Mouse (Mus musculus): ENCODE data around the gene Nppa. TPM values are rescaled to one million over a fixed set of nuclear protein-coding genes. Genes with fewer than 3 reads are reported as not detected.

Gene Nppa
- total and polyA plus RNA-seq, 3 experiments = 0.26 TPM; not detected in 2

GRCm38 (mm10) chr4:148004361-148004760 lies 3.8 kb downstream of the Nppa start:
- DNase-seq (ENCODE audit: low read depth, low spot score) = no peak
- Histone ChIP-seq H3K36me3 (ENCODE audit: control insufficient read depth in 1 of 2, insufficient read depth in 2 of 2, low read length in 2 of 2) (no peaks in the 10 kb centered on the region), H3K4me1 (ENCODE audit: control insufficient read depth in 1 of 2, insufficient read depth in 2 of 2, low read length in 2 of 2) (no peaks in the 10 kb centered on the region), H3K9me3 (replicated peaks; ENCODE audit: insufficient read depth, low read length) (no peaks in the 10 kb centered on the region), H3K4me3 (ENCODE audit: control insufficient read depth in 1 of 2, insufficient read depth in 1 of 2, low read depth in 2 of 2, low read length in 2 of 2) (no peak overlapping the region), H3K27ac (ENCODE audit: control insufficient read depth, low read depth, low read length) (no peak overlapping the region), H3K27me3 (ENCODE audit: control insufficient read depth in 1 of 2, insufficient read depth in 2 of 2, low read length in 2 of 2) (no peaks in the 10 kb centered on the region), H3K79me2 (ENCODE audit: control insufficient read depth, insufficient read depth, low read length, poor library complexity) (no peaks in the 10 kb centered on the region), H3K9ac (ENCODE audit: control insufficient read depth, low read depth, low read length, poor library complexity, severe bottlenecking) (no peak overlapping the region)
- TF ChIP-seq ZMIZ1 (IDR thresholded peaks at IDR 0.05; ENCODE audit: low read depth, low read length) = no peak
- no peak for TF ChIP-seq E2F4 (IDR thresholded peaks at IDR 0.05; ENCODE audit: borderline replicate concordance, low read depth, low read length)
- no peak for TF ChIP-seq NELFE (IDR thresholded peaks at IDR 0.05; ENCODE audit: low read depth, low read length)

- H3K4me3 ChIP-seq (ENCODE audit: control insufficient read depth in 1 of 2, insufficient read depth in 1 of 2, low read depth in 2 of 2, low read length in 2 of 2) = no peak overlapping the region
- no peaks in the 10 kb centered on the region for H3K27me3 ChIP-seq (ENCODE audit: control insufficient read depth in 1 of 2, insufficient read depth in 2 of 2, low read length in 2 of 2)
- H3K4me1 ChIP-seq (ENCODE audit: control insufficient read depth in 1 of 2, insufficient read depth in 2 of 2, low read length in 2 of 2) = no peaks in the 10 kb centered on the region
- H3K79me2 ChIP-seq (ENCODE audit: control insufficient read depth, insufficient read depth, low read length, poor library complexity) = no peaks in the 10 kb centered on the region
- H3K9ac ChIP-seq (ENCODE audit: control insufficient read depth, low read depth, low read length, poor library complexity, severe bottlenecking) = no peak overlapping the region
- H3K27ac ChIP-seq (ENCODE audit: control insufficient read depth, low read depth, low read length) = no peak overlapping the region
- no peaks in the 10 kb centered on the region for H3K9me3 ChIP-seq (replicated peaks; ENCODE audit: insufficient read depth, low read length)
- TF ChIP-seq KAT2A (conservative IDR thresholded peaks at IDR 0.05; ENCODE audit: low read depth, low read length) = no peak
- TF ChIP-seq SMC3 (IDR thresholded peaks at IDR 0.05; ENCODE audit: low read depth, low read length) = peak; percentile 58
- TF ChIP-seq SIN3A (IDR thresholded peaks at IDR 0.05; ENCODE audit: low read length) = no peak
- TF ChIP-seq RAD21 (IDR thresholded peaks at IDR 0.05; ENCODE audit: low read depth, low read length) = peak; percentile 49
- TF ChIP-seq E2F4 (IDR thresholded peaks at IDR 0.05; ENCODE audit: borderline replicate concordance, low read depth, low read length) = no peak
- TF ChIP-seq CTCF (IDR thresholded peaks at IDR 0.05 in 2 of 3, conservative IDR thresholded peaks at IDR 0.05 in 1 of 3; ENCODE audit: control insufficient read depth in 1 of 3, insufficient read depth in 1 of 3, low read depth in 2 of 3, low read length in 3 of 3, poor library complexity in 1 of 3, severe bottlenecking in 1 of 3) = peak; percentile 45 to 73 (median 64)
- no peak for TF ChIP-seq TBP (IDR thresholded peaks at IDR 0.05; ENCODE audit: low read depth, low read length)
- TF ChIP-seq ZC3H11A (IDR thresholded peaks at IDR 0.05; ENCODE audit: low read depth, low read length) = 0 out of 2 replicates have a peak, but pooled peaks have one; percentile 4
- no peak for TF ChIP-seq MEF2A (IDR thresholded peaks at IDR 0.05; ENCODE audit: extremely low read depth, insufficient replicate concordance, low read depth, low read length, poor library complexity, severe bottlenecking)
- H3K36me3 ChIP-seq (ENCODE audit: control insufficient read depth in 1 of 2, insufficient read depth in 2 of 2, low read length in 2 of 2) = no peaks in the 10 kb centered on the region; a peak in 1 of 4 replicates
- peak; percentile 31 for DNase-seq (ENCODE audit: low read depth, low spot score)
These were observed 7.9 kb downstream of the Nppa start for GRCm38 (mm10) chr4:148008412-148008811.

GRCm38 (mm10) chr4:148009641-148010040 lies 9.1 kb downstream of the Nppa start:
- Histone ChIP-seq H3K4me3 (ENCODE audit: control insufficient read depth in 1 of 2, insufficient read depth in 1 of 2, low read depth in 2 of 2, low read length in 2 of 2) (no peak overlapping the region), H3K4me1 (ENCODE audit: control insufficient read depth in 1 of 2, insufficient read depth in 2 of 2, low read length in 2 of 2) (no peaks in the 10 kb centered on the region), H3K36me3 (ENCODE audit: control insufficient read depth in 1 of 2, insufficient read depth in 2 of 2, low read length in 2 of 2) (no peaks in the 10 kb centered on the region; a peak in 1 of 4 replicates), H3K27ac (ENCODE audit: control insufficient read depth, low read depth, low read length) (no peak overlapping the region), H3K79me2 (ENCODE audit: control insufficient read depth, insufficient read depth, low read length, poor library complexity) (no peaks in the 10 kb centered on the region), H3K9ac (ENCODE audit: control insufficient read depth, low read depth, low read length, poor library complexity, severe bottlenecking) (no peak overlapping the region), H3K27me3 (ENCODE audit: control insufficient read depth in 1 of 2, insufficient read depth in 2 of 2, low read length in 2 of 2) (no peaks in the 10 kb centered on the region), H3K9me3 (replicated peaks; ENCODE audit: insufficient read depth, low read length) (no peaks in the 10 kb centered on the region)
- DNase-seq (ENCODE audit: low read depth, low spot score) = no peak
- TF ChIP-seq CHD1 (IDR thresholded peaks at IDR 0.05; ENCODE audit: low read depth, low read length) (no peak), MEF2A (IDR thresholded peaks at IDR 0.05; ENCODE audit: extremely low read depth, insufficient replicate concordance, low read depth, low read length, poor library complexity, severe bottlenecking) (no peak), EP300 (IDR thresholded peaks at IDR 0.05; ENCODE audit: low read depth in 1 of 2, low read length in 2 of 2) (no peak), ZNF384 (IDR thresholded peaks at IDR 0.05; ENCODE audit: low read depth, low read length) (no peak), ELF1 (IDR thresholded peaks at IDR 0.05; ENCODE audit: low read depth, low read length) (no peak), POLR2A (IDR thresholded peaks at IDR 0.05; ENCODE audit: control insufficient read depth in 1 of 2, insufficient read depth in 1 of 2, low read depth in 1 of 2, low read length in 2 of 2, poor library complexity in 1 of 2) (no peak), HCFC1 (IDR thresholded peaks at IDR 0.05; ENCODE audit: low read depth, low read length) (no peak)
